Mouse (Mus musculus) heart, postnatal 10 days (tissue): ENCODE measurements at regions not wholly inside any gene's neighbourhood (a gene's known extent, or its start where the extent isn't known, plus 50 kb on each side); places are given as distances from the start of the nearest gene placed in this dataset.

Source experiments
- DNase-seq, 2 experiments: peaks; one replicate each; pipeline ENCODE4 v3.0.0; 2021
- intact Hi-C: fragments of 180-260 bp; cut with DNase I; formaldehyde crosslinking; loops from one replicate; pipeline ENCODE4 v1.15.1; 2025

DNA sequence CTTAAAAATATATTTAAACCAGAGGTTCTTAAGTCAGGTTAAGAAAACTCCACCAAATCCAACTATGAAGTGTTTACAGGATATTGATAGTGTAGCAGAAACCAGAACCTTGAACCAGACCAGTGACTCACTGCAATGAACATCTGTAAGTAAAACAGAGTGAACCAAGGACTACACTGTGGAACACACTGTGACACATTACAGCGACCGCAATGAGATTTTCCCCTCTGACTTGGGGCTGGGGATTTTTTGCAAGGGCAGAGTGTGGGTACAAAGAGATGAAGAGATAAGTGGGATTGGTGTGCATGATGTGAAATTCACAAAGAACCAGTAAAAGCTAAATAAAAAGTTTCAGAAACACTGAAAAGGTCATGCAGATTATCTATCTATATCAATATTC, 73.0 kb upstream of the Nrn1 start:
- DNase-seq: no peak
- intact Hi-C loops: no loop called here

DNA sequence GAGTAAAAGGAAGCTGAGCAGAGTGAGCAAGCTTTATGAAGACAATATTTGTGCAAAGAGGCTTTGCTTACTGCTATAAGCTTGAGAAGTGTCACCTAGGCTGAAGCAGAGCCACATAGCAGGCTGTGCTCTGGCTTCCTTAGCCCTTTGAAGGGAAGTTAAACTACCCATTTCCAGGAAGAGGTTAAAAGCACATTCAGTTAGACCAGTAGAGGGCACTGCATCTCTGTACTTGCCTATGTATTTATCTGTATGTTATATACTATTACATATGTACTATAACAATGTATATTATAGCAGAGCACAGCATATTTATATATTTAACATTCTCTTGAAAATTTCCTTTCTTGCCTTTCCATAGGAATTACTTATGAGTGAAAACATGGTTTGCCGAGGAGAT, 54.4 kb upstream of the Nrn1 start:
- intact Hi-C loops: loop anchor here (2.0 kb wide), 1 partner anchor 523 kb away; no protein-coding TSS in a partner anchor
- DNase-seq: peak; percentile 9 to 15
